Mouse (Mus musculus): ENCODE data around the gene Axl.

DNA sequence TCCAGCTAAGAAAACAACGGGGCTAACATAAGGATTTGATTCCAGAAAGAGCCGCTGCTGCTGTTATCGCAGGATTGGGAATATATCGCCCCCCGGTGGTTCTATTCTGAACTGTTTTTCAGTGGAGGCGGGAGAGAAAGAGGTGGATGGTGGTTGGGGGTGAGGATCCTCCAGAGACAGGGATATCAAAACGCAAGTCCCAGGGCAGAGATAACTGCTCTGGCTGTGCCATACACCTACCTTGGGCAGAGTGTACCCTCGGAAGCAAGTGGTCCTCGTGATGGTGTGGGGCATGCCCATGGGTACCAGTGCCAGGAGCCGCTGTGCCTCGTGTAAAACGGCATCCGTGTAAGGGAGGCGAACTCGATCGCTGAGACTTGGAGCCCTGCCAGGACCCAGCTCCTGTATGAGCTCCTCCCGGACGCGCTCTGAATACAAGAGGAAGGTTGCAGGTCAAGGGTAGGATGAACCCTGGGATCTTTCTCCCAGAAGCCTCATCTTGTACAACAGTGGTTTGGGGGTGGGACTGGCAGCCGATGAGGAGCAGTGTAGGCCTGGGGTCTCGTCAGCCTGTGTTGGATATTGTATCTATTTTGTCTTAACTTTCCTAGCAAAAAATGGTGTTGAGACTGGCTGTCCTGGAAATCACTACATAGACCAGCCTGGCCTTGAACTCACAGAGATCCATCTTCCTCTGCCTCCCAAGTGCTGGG, 17.3 kb upstream of the Axl start:
- TF ChIP-seq CTCF (IDR thresholded peaks at IDR 0.05; ENCODE audit: borderline replicate concordance, control insufficient read depth, extremely low read depth, insufficient read depth, low read length, poor library complexity) (peak; percentile 25; the same call in 1 of the 2 replicates), POLR2A (IDR thresholded peaks at IDR 0.05; ENCODE audit: control insufficient read depth, extremely low read depth, insufficient read depth, low read length, poor library complexity) (no peak)
